Mouse (Mus musculus): Measurements from ENCODE around the gene Abcb9.

DNA sequence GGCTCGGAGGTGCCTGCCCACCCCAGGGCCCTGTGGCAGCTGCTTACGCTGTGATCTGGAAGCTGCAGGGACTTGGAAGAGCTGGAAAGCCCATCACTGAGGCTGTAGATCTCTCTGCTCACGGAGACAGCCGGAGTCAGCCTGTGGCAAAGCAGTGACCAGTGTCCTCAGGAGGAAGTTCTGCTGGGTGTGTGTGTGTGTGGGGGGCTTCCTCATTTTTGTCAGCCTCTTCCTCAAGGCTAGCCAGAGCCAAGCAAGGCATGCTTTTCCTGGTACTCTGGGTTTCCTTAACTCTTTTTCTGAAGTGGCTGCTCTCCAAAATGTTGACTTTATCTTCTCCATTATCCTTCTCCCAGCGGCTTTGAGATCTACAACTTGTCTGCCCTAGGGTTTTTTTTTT, 35.9 kb downstream of the Abcb9 start:
- no peak for TF ChIP-seq CTCF (IDR thresholded peaks at IDR 0.05; ENCODE audit: extremely low read depth, insufficient read depth, low read length)
- no peak for TF ChIP-seq POLR2A (IDR thresholded peaks at IDR 0.05; ENCODE audit: extremely low read depth, insufficient read depth, low read length)

Measured in cortical plate, adult 2 months (tissue).